Mouse (Mus musculus) liver, embryonic 16.5 days (tissue): ENCODE results near the gene Stx1a. TPM values are rescaled to one million over a fixed set of nuclear protein-coding genes. Genes with fewer than 3 reads are reported as not detected.

ENCODE experiments used
- ATAC-seq: fragments of 200-750 bp; cut with Nextera tagmentation; 2 replicates; pipeline ENCODE4 v1.8.0; 2017; ENCODE audit warnings: low read depth, mild to moderate bottlenecking, moderate number of reproducible peaks, moderate library complexity
- H3K27ac ChIP-seq: fragments of 300-500 bp; sonication (generic); 2 replicates; pipeline ENCODE4 v1.5.1; 2014; ENCODE audit warnings: mild to moderate bottlenecking, low read length
- H3K27me3 ChIP-seq: fragments of 300-500 bp; sonication (generic); 2 replicates; pipeline ENCODE4 v1.6.1; 2014; ENCODE audit warnings: low read depth, low read length, mixed read lengths; ENCODE audit not compliant: control insufficient read depth, insufficient read depth
- H3K36me3 ChIP-seq: fragments of 300-500 bp; sonication (generic); 2 replicates; pipeline ENCODE4 v1.6.1; 2014; ENCODE audit warnings: mild to moderate bottlenecking; ENCODE audit not compliant: control insufficient read depth, insufficient read depth
- H3K4me1 ChIP-seq: fragments of 300-500 bp; sonication (generic); 2 replicates; pipeline ENCODE4 v1.6.1; 2014; ENCODE audit warnings: low read depth, low read length, mixed read lengths; ENCODE audit not compliant: control insufficient read depth
- H3K4me2 ChIP-seq: fragments of 300-500 bp; sonication (generic); 2 replicates; pipeline ENCODE4 v1.6.1; 2014; ENCODE audit warnings: low read depth, low read length, mixed read lengths
- H3K4me3 ChIP-seq: fragments of 300-500 bp; sonication (generic); 2 replicates; pipeline ENCODE4 v1.5.1; 2014; ENCODE audit warnings: low read depth, mild to moderate bottlenecking, low read length
- H3K9ac ChIP-seq: fragments of 300-500 bp; sonication (generic); 2 replicates; pipeline ENCODE4 v1.6.1; 2014; ENCODE audit warnings: low read depth, low read length
- H3K9me3 ChIP-seq: fragments of 300-500 bp; sonication (generic); replicated peaks from 2 replicates; pipeline ENCODE4 v1.6.1; 2016; ENCODE audit warnings: low read length; ENCODE audit not compliant: control insufficient read depth
- WGBS: fragments of 180-500 bp; shearing (Covaris S2); extraction: QIAGEN DNeasy Blood & Tissue Kit; methylation state at CpG from one replicate; pipeline ENCODE4 v1.1.7; 2014; ENCODE audit not compliant: insufficient replicate concordance; 5-methylcytosine and 5-hydroxymethylcytosine counted together
- polyA plus RNA-seq: library from polyadenylated mRNA; unstranded; fragments of >200 nt; fragmentation: Nextera tagmentation; extraction: Ambion mirVana; gene quantifications from 2 replicates; pipeline ENCODE4 v1.2.1, GENCODE M21; 2015

The Stx1a gene
- polyA plus RNA-seq, 1 experiment from 2014 or later, result 1.1 TPM

GRCm38 (mm10) chr5:135072720-135073119 is 49.4 kb downstream of the Stx1a start:
- ATAC-seq, result no peak
- Histone ChIP-seq H3K4me1 (peaks cover 8% of the 10 kb centered on the region), H3K36me3 (no peaks in the 10 kb centered on the region), H3K4me3 (no peak overlapping the region), H3K9ac (no peak overlapping the region), H3K27me3 (0 out of 2 replicates have a peak, but pooled peaks cover 2% of the 10 kb centered on the region), H3K9me3 (no peaks in the 10 kb centered on the region), H3K27ac (no peak overlapping the region), H3K4me2 (no peak overlapping the region)
- 56% methylated on average over 6 of the region's 6 CpGs for WGBS

- no peak for ATAC-seq
- H3K9ac ChIP-seq, result no peak overlapping the region
- H3K36me3 ChIP-seq, result no peaks in the 10 kb centered on the region
- H3K4me2 ChIP-seq, result no peak overlapping the region
- no peak overlapping the region for H3K27ac ChIP-seq
- 50% methylated on average over 24 of the region's 26 CpGs for WGBS
- H3K9me3 ChIP-seq, result no peaks in the 10 kb centered on the region
- H3K4me1 ChIP-seq, result peaks cover 14% of the 10 kb centered on the region
- 0 out of 2 replicates have a peak, but pooled peaks cover 2% of the 10 kb centered on the region for H3K27me3 ChIP-seq
- H3K4me3 ChIP-seq, result no peak overlapping the region
Observed at GRCm38 (mm10) chr5:135073349-135074150, 50.3 kb downstream of the Stx1a start.

GRCm38 (mm10) chr5:135075655-135076054 is 52.4 kb downstream of the Stx1a start:
- Histone ChIP-seq H3K36me3 (no peaks in the 10 kb centered on the region), H3K27ac (no peak overlapping the region), H3K27me3 (0 out of 2 replicates have a peak, but pooled peaks cover 2% of the 10 kb centered on the region), H3K4me3 (no peak overlapping the region), H3K4me1 (peaks cover 10% of the 10 kb centered on the region), H3K9me3 (no peaks in the 10 kb centered on the region), H3K4me2 (no peak overlapping the region), H3K9ac (no peak overlapping the region)
- no peak for ATAC-seq
- 53% methylated on average over 4 of the region's 4 CpGs for WGBS

GRCm38 (mm10) chr5:135076368-135076767 is 53.1 kb downstream of the Stx1a start:
- Histone ChIP-seq H3K27ac (no peak overlapping the region), H3K9me3 (no peaks in the 10 kb centered on the region), H3K4me1 (peaks cover 9% of the 10 kb centered on the region), H3K4me3 (no peak overlapping the region), H3K27me3 (0 out of 2 replicates have a peak, but pooled peaks cover 2% of the 10 kb centered on the region), H3K4me2 (no peak overlapping the region), H3K36me3 (no peaks in the 10 kb centered on the region), H3K9ac (no peak overlapping the region; the same call in 1 of the 2 replicates)
- WGBS, result 76% methylated on average over 14 of the region's 14 CpGs
- ATAC-seq, result no peak

- Histone ChIP-seq H3K4me1 (peaks cover 9% of the 10 kb centered on the region), H3K4me2 (peak overlapping the region; percentile 93), H3K27ac (no peak overlapping the region), H3K9me3 (no peaks in the 10 kb centered on the region), H3K4me3 (no peak overlapping the region), H3K9ac (no peak overlapping the region), H3K36me3 (no peaks in the 10 kb centered on the region), H3K27me3 (0 out of 2 replicates have a peak, but pooled peaks cover 2% of the 10 kb centered on the region)
- WGBS, result 49% methylated on average over 14 of the region's 14 CpGs
- ATAC-seq, result no peak
Observed at GRCm38 (mm10) chr5:135076931-135077505, 53.7 kb downstream of the Stx1a start.

- 1% methylated on average over 75 of the region's 83 CpGs for WGBS
- Histone ChIP-seq H3K4me3 (peak within 1 kb of the TSS; percentile 67), H3K9ac (peak within 1 kb of the TSS; percentile 74), H3K4me1 (peaks cover 9% of the 10 kb centered on the region), H3K36me3 (no peaks in the 10 kb centered on the region), H3K9me3 (no peaks in the 10 kb centered on the region), H3K27me3 (0 out of 2 replicates have a peak, but pooled peaks cover 2% of the 10 kb centered on the region), H3K27ac (no peak within 1 kb of the TSS), H3K4me2 (peak within 1 kb of the TSS; percentile 93)
- peak; percentile 84 for ATAC-seq
Observed at GRCm38 (mm10) chr5:135077564-135078481, 54.5 kb downstream of the Stx1a start, which contains the start of gene Vps37d. TSS of gene Vps37d (minus strand) at chr5:135078266.

- Histone ChIP-seq H3K4me2 (peak overlapping the region; percentile 93), H3K4me1 (peaks cover 9% of the 10 kb centered on the region), H3K4me3 (peak overlapping the region; percentile 67), H3K36me3 (no peaks in the 10 kb centered on the region), H3K27me3 (0 out of 2 replicates have a peak, but pooled peaks cover 2% of the 10 kb centered on the region), H3K9me3 (no peaks in the 10 kb centered on the region), H3K27ac (no peak overlapping the region), H3K9ac (no peak overlapping the region)
- no peak for ATAC-seq
- 2% methylated on average over 11 of the region's 11 CpGs for WGBS
Observed at GRCm38 (mm10) chr5:135078482-135078810, 55.2 kb downstream of the Stx1a start.

- 0 out of 2 replicates have a peak, but pooled peaks cover 2% of the 10 kb centered on the region for H3K27me3 ChIP-seq
Observed at GRCm38 (mm10) chr5:135079578-135079977, 56.3 kb downstream of the Stx1a start.

More at GRCm38 (mm10) chr5:135079578-135079977, 56.3 kb downstream of the Stx1a start:
- WGBS, result 69% methylated on average over 2 of the region's 2 CpGs
- no peak for ATAC-seq
- Histone ChIP-seq H3K4me1 (peaks cover 9% of the 10 kb centered on the region), H3K4me3 (no peak overlapping the region), H3K27ac (no peak overlapping the region), H3K36me3 (no peaks in the 10 kb centered on the region), H3K4me2 (no peak overlapping the region), H3K9me3 (no peaks in the 10 kb centered on the region), H3K9ac (no peak overlapping the region)
